Mouse (Mus musculus): ENCODE measurements around the gene Rpl18a. TPM values are rescaled to one million over a fixed set of nuclear protein-coding genes. Genes with fewer than 3 reads are reported as not detected.
A peak's percentile ranks its signal among the peaks of the same experiment; 100 is the strongest.

Rpl18a gene
- polyA plus RNA-seq, 1 experiment from 2014 or later: 5,017 TPM

DNA sequence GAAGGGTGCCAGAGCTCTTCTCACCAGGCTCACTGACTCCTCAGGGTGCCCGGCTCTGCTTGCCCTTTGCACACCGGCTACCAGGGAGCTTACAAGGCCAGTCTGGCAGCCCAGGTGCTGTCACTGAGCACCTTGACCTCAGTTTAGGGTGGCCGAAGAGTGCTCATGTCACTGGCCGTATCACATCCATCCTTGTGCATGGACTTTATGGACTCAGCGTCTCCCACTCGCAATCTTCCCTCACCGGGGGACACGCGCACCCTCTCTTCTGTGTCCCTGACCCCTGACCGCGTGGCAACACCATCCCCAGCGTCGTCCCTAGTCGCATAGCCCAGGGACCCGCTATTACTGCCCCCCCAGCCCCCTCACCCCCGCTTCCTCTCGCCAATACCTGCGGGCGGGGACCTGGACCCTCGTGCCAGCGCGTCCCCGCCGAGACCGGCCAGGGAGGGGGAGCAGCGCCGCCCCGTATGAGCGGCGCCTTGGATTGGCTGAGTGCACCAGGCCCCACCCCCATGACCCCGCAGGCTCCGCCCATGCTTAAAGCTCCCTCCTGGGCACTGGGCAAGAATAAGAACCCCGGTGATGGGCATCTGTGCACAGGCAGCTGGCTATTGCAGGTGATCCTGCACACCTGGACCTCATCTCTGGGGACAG lies 40.5 kb downstream of the Rpl18a start:
- Histone ChIP-seq H3K9me3 (ENCODE audit: control insufficient read depth, low read length) (no peaks in the 10 kb centered on the region), H3K27ac (ENCODE audit: low read length) (no peak overlapping the region), H3K4me2 (ENCODE audit: low read depth, low read length) (peak overlapping the region; percentile 79), H3K9ac (ENCODE audit: low read length) (peak overlapping the region; percentile 62), H3K27me3 (ENCODE audit: control insufficient read depth, insufficient read depth, low read depth, low read length) (peaks cover 8% of the 10 kb centered on the region), H3K36me3 (ENCODE audit: control insufficient read depth, insufficient read depth, low read length) (no peaks in the 10 kb centered on the region), H3K4me3 (ENCODE audit: low read length) (peak overlapping the region; percentile 51), H3K4me1 (replicated peaks; ENCODE audit: control insufficient read depth, insufficient read depth, low read length) (0 out of 2 replicates have a peak, but pooled peaks cover 5% of the 10 kb centered on the region)
- peak; percentile 89 for ATAC-seq (ENCODE audit: low read depth)
- WGBS: 6% methylated on average over 32 of the region's 33 CpGs

- H3K36me3 ChIP-seq (ENCODE audit: control insufficient read depth, insufficient read depth, low read length): no peaks in the 10 kb centered on the region
- no peak overlapping the region for H3K4me3 ChIP-seq (ENCODE audit: low read length)
- H3K9me3 ChIP-seq (ENCODE audit: control insufficient read depth, low read length): no peaks in the 10 kb centered on the region
- no peak overlapping the region; the same call in 1 of the 2 replicates for H3K4me2 ChIP-seq (ENCODE audit: low read depth, low read length)
- no peak overlapping the region for H3K27ac ChIP-seq (ENCODE audit: low read length)
- peaks cover 3% of the 10 kb centered on the region; the same call in 1 of the 2 replicates for H3K27me3 ChIP-seq (ENCODE audit: control insufficient read depth, insufficient read depth, low read depth, low read length)
- H3K9ac ChIP-seq (ENCODE audit: low read length): no peak overlapping the region
- ATAC-seq (ENCODE audit: low read depth): no peak
- WGBS: 44% methylated on average over 5 of the region's 5 CpGs
- 0 out of 2 replicates have a peak, but pooled peaks cover 5% of the 10 kb centered on the region for H3K4me1 ChIP-seq (replicated peaks; ENCODE audit: control insufficient read depth, insufficient read depth, low read length)
These were observed 41.2 kb downstream of the Rpl18a start for GRCm38 (mm10) chr8:70856028-70856427.

- Histone ChIP-seq H3K9me3 (ENCODE audit: control insufficient read depth, low read length) (no peaks in the 10 kb centered on the region), H3K36me3 (ENCODE audit: control insufficient read depth, insufficient read depth, low read length) (no peaks in the 10 kb centered on the region), H3K4me1 (replicated peaks; ENCODE audit: control insufficient read depth, insufficient read depth, low read length) (0 out of 2 replicates have a peak, but pooled peaks cover 5% of the 10 kb centered on the region), H3K4me2 (ENCODE audit: low read depth, low read length) (no peak overlapping the region), H3K27me3 (ENCODE audit: control insufficient read depth, insufficient read depth, low read depth, low read length) (peaks cover 3% of the 10 kb centered on the region; the same call in 1 of the 2 replicates), H3K9ac (ENCODE audit: low read length) (no peak overlapping the region), H3K27ac (ENCODE audit: low read length) (no peak overlapping the region), H3K4me3 (ENCODE audit: low read length) (no peak overlapping the region)
- 68% methylated on average over 2 of the region's 2 CpGs for WGBS
- no peak for ATAC-seq (ENCODE audit: low read depth)
These were observed 43.3 kb downstream of the Rpl18a start for GRCm38 (mm10) chr8:70853863-70854262.

DNA sequence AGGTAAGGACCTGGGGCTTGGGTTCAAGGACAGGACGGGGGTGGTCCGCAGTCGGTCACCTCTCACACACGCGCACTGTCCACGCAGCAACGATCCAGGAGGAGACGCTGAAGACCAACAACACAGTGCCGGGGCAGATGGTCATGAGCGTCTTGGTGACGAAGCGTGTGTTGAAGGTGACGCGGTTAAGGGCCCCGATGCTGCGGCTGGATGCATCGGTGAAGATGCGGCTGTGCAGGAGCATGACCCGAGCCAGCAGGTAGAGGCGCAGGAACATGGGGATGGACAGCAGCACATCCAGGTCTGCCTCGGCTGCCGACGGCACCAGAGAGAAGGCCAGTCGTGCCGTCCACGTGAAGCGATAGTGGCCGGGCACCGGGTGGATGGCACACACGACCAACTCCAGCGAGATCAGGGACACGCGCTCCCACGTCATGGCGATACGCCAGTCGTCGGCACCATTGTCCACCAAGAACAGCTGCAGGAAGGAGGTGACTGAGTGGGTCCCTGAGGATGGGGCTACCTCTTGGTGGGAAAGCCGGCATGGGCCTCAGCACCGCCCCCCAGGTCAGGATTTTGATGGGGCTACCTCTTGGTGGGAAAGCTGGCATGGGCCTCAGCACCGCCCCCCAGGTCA lies 44.5 kb downstream of the Rpl18a start:
- 80% methylated on average over 40 of the region's 41 CpGs for WGBS
- Histone ChIP-seq H3K36me3 (ENCODE audit: control insufficient read depth, insufficient read depth, low read length) (no peaks in the 10 kb centered on the region), H3K4me2 (ENCODE audit: low read depth, low read length) (no peak overlapping the region), H3K9ac (ENCODE audit: low read length) (no peak overlapping the region), H3K27ac (ENCODE audit: low read length) (no peak overlapping the region), H3K9me3 (ENCODE audit: control insufficient read depth, low read length) (no peaks in the 10 kb centered on the region), H3K4me3 (ENCODE audit: low read length) (no peak overlapping the region), H3K27me3 (ENCODE audit: control insufficient read depth, insufficient read depth, low read depth, low read length) (peaks cover 3% of the 10 kb centered on the region; the same call in 1 of the 2 replicates), H3K4me1 (replicated peaks; ENCODE audit: control insufficient read depth, insufficient read depth, low read length) (0 out of 2 replicates have a peak, but pooled peaks cover 5% of the 10 kb centered on the region)
- ATAC-seq (ENCODE audit: low read depth): no peak

GRCm38 (mm10) chr8:70851837-70852236 lies 45.4 kb downstream of the Rpl18a start:
- Histone ChIP-seq H3K4me3 (ENCODE audit: low read length) (no peak overlapping the region), H3K9ac (ENCODE audit: low read length) (peak overlapping the region; percentile 4), H3K27ac (ENCODE audit: low read length) (no peak overlapping the region), H3K36me3 (ENCODE audit: control insufficient read depth, insufficient read depth, low read length) (no peaks in the 10 kb centered on the region), H3K9me3 (ENCODE audit: control insufficient read depth, low read length) (no peaks in the 10 kb centered on the region), H3K4me1 (replicated peaks; ENCODE audit: control insufficient read depth, insufficient read depth, low read length) (0 out of 2 replicates have a peak, but pooled peaks cover 5% of the 10 kb centered on the region), H3K4me2 (ENCODE audit: low read depth, low read length) (no peak overlapping the region), H3K27me3 (ENCODE audit: control insufficient read depth, insufficient read depth, low read depth, low read length) (peaks cover 3% of the 10 kb centered on the region; the same call in 1 of the 2 replicates)
- 52% methylated on average over 6 of the region's 6 CpGs for WGBS
- no peak for ATAC-seq (ENCODE audit: low read depth)

DNA sequence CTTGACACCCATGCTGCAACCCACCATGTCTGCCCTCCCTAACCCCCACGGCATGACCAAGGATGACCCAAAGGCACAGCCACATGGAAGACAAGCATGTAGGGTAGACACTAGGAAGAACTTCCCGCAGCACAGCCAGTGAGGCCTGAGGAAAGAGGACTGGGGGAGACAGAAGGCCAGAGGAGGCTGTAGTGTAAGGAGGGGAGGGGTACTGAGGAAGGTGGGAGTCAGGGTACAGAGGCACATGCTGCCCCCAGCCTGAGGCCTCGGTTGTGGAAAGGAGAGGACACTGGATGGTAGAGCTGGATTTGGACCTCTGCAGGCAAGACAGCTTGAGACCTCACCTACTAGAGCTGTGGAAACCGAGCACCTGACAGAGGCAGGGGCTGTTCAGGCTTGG lies 46.3 kb downstream of the Rpl18a start:
- no peak overlapping the region for H3K4me2 ChIP-seq (ENCODE audit: low read depth, low read length)
- ATAC-seq (ENCODE audit: low read depth): no peak
- 80% methylated on average over 4 of the region's 4 CpGs for WGBS

DNA sequence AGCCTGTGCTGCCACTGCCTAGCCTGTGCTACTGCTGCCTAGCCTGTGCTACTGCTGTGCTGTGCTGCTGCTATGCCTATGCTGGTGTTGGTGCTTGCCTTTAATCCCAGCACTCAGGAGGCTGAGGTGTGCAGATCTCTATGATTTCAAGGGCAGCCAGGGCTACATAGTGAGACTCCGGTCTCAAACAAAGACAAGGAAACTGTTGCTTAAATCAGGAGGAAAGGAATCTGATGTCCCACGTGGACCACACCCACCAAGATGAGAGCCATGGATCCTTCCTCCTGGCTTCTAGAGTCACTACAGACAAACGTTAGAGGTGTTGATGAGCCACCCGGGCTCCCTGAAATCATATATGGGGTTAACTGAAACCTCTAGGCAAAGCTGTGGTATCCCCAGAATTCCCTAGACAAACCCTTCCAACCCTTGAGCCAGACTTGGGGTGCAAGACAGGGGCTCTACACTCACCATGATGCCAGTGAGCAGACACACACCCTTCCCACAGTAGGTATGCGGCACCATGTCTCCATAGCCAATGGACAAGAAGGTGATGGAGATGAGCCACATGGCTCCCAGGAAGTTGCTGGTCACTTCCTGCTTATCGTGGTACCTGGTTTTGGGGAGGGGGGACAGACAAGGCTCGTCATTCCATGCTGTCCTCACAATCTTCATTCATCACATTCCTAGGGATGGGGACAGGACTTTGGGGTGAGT lies 46.9 kb downstream of the Rpl18a start:
- H3K9me3 ChIP-seq (ENCODE audit: control insufficient read depth, low read length): no peaks in the 10 kb centered on the region
- ATAC-seq (ENCODE audit: low read depth): no peak
- H3K27ac ChIP-seq (ENCODE audit: low read length): no peak overlapping the region
- H3K4me3 ChIP-seq (ENCODE audit: low read length): no peak overlapping the region
- 61% methylated on average over 7 of the region's 7 CpGs for WGBS
- no peaks in the 10 kb centered on the region for H3K27me3 ChIP-seq (ENCODE audit: control insufficient read depth, insufficient read depth, low read depth, low read length)
- no peaks in the 10 kb centered on the region for H3K36me3 ChIP-seq (ENCODE audit: control insufficient read depth, insufficient read depth, low read length)
- H3K9ac ChIP-seq (ENCODE audit: low read length): no peak overlapping the region
- no peaks in the 10 kb centered on the region for H3K4me1 ChIP-seq (replicated peaks; ENCODE audit: control insufficient read depth, insufficient read depth, low read length)
- no peak overlapping the region for H3K4me2 ChIP-seq (ENCODE audit: low read depth, low read length)

More for the DNA sequence above, 46.3 kb downstream of the Rpl18a start:
- H3K4me1 ChIP-seq (replicated peaks; ENCODE audit: control insufficient read depth, insufficient read depth, low read length): no peaks in the 10 kb centered on the region
- H3K27me3 ChIP-seq (ENCODE audit: control insufficient read depth, insufficient read depth, low read depth, low read length): no peaks in the 10 kb centered on the region
- no peak overlapping the region for H3K9ac ChIP-seq (ENCODE audit: low read length)
- H3K9me3 ChIP-seq (ENCODE audit: control insufficient read depth, low read length): no peaks in the 10 kb centered on the region
- no peak overlapping the region for H3K27ac ChIP-seq (ENCODE audit: low read length)
- H3K4me3 ChIP-seq (ENCODE audit: low read length): no peak overlapping the region
- H3K36me3 ChIP-seq (ENCODE audit: control insufficient read depth, insufficient read depth, low read length): no peaks in the 10 kb centered on the region

DNA sequence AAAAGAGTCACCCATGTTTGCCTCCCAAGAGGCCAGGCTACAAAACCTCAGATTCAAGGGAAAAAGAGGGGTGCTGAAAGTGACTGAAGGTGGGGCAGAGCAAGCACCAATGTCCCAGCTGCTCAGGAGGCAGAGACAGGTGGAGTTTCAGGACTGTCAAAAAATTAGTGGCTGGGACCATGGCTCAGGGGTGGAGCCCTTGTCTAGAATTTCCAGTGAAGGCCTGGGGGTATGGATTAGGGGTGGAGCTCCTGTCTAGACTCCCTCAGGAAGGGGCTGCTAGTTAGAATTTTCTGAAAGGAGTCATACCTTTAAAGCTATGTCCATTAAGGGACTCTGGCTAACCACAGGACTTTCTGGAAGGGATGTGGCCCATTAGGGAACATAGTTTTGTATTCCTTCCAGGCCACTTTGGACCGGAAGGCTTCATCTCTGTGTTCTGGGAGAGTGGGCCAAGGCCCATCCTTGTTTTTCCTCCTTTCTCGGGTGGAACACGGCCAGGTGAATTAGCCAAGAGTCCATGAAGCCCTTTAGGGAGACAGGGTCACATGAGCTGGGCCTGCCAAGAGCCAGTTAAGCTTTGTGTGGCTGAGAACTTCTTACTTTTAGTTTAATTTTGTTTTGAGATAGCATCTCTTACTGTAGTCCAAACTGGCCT lies 47.8 kb downstream of the Rpl18a start:
- ATAC-seq (ENCODE audit: low read depth): no peak
- Histone ChIP-seq H3K4me1 (replicated peaks; ENCODE audit: control insufficient read depth, insufficient read depth, low read length) (no peaks in the 10 kb centered on the region), H3K9ac (ENCODE audit: low read length) (no peak overlapping the region), H3K4me2 (ENCODE audit: low read depth, low read length) (no peak overlapping the region), H3K9me3 (ENCODE audit: control insufficient read depth, low read length) (no peaks in the 10 kb centered on the region), H3K27ac (ENCODE audit: low read length) (no peak overlapping the region), H3K27me3 (ENCODE audit: control insufficient read depth, insufficient read depth, low read depth, low read length) (no peaks in the 10 kb centered on the region), H3K4me3 (ENCODE audit: low read length) (no peak overlapping the region), H3K36me3 (ENCODE audit: control insufficient read depth, insufficient read depth, low read length) (no peaks in the 10 kb centered on the region)
- WGBS: 78% methylated on average over 3 of the region's 3 CpGs
